Mouse (Mus musculus): Measurements from ENCODE around the gene U2af1. TPM values are rescaled to one million over a fixed set of nuclear protein-coding genes. Genes with fewer than 3 reads are reported as not detected.
A peak's percentile ranks its signal among the peaks of the same experiment; 100 is the strongest.
"Not testable (repeated sequence)": the region's sequence is repeated elsewhere in the genome, so short reads cannot be mapped to it uniquely, and the experiment has no call there.

U2af1 gene
- total RNA-seq, 2 experiments from 2014 or later, result 160 to 162 TPM

DNA sequence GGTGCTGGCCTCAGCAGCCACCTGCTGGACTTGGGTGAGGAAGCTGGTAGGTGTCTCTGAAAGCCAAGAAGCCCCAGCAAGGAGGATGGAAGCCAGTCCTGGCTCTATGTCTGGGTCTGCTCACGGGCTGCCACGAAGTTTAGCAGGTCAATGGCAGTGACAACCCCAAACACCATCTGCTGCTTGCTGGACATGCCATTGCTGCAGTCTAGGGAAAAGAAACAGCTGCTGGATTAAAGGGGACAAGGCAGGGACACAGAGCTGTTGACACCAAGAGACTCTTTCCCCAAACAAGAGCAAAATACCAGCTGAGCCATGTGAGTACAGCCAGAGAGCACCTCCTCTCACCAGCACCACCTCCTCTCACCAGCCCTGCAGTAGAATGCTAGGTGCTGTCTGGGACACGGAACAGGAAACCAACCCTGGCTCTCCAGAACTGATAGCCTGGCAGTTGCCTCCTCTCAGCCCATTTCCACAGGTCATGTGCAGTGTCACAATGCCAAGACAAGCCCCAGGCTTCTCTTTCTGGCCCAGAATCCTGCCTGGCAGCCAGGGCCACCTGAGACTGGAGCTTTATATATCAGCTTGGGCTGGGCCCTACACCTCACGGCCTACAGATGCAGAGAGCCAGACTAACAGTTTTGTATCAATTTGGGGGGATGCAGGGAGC is 45.5 kb downstream of the U2af1 start:
- peak; percentile 27 for DNase-seq

- DNase-seq, result no peak
These were observed 48.8 kb downstream of the U2af1 start for GRCm38 (mm10) chr17:31609895-31610294.

GRCm38 (mm10) chr17:31609173-31609572 is 49.5 kb downstream of the U2af1 start:
- not testable (repeated sequence) for DNase-seq

GRCm38 (mm10) chr17:31607256-31607951 is 51.3 kb downstream of the U2af1 start:
- no peak for DNase-seq

DNA sequence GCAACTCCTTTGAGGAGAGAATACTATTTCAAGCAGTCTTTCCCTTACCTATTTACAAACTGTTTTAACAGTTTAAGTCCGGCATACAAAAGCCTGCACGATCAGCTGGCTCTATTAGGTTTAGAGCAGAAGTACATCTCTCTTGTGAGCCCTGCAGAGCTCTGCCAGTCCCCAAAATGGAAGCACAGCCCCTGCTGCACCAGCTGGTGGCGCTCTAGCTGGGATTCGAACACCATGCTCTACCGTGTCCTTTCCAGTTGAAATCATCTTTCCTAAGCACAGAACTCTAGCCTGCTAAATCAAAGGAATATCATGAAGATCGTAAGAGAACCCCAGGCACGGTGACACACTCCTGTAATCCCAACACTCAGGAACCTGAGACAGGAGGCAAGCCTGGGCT is 52.3 kb downstream of the U2af1 start:
- no peak for DNase-seq

GRCm38 (mm10) chr17:31598593-31598992 is 60.1 kb downstream of the U2af1 start:
- DNase-seq, result no peak

- no peak for DNase-seq
These were observed 60.7 kb downstream of the U2af1 start for GRCm38 (mm10) chr17:31597957-31598356.

Other genes with a start within 250 kb of the U2af1 start
- gene Wdr4, start 138.9 kb downstream of the U2af1 start, total RNA-seq (2021), result 10 to 100 TPM; 15.9 to 16.4 TPM
- gene Ndufv3, start 138.8 kb downstream of the U2af1 start, total RNA-seq (2021), result 100 to 1,000 TPM; 873 to 920 TPM
- gene Pknox1, start 94.2 kb downstream of the U2af1 start, total RNA-seq (2021), result 10 to 100 TPM; 17.0 to 17.9 TPM
- 1 to 10 TPM in 1 of 2 experiments, under 1 TPM in 1; 0.45 to 1.1 TPM for gene Cbs, start 21.7 kb downstream of the U2af1 start, total RNA-seq (2021)
- not detected for gene Cryaa, start 18.9 kb upstream of the U2af1 start, total RNA-seq (2021)
- gene Sik1, start 196.9 kb upstream of the U2af1 start, total RNA-seq (2021), result 10 to 100 TPM; 74.3 to 79.7 TPM

All from heart, postnatal 4 days (tissue).